Mouse (Mus musculus) liver, embryonic 11.5 days (tissue): ENCODE results near the gene Mospd1. TPM values are rescaled to one million over a fixed set of nuclear protein-coding genes. Genes with fewer than 3 reads are reported as not detected.

ENCODE experiments used
- ATAC-seq: fragments of 200-750 bp; cut with Nextera tagmentation; replicated peaks from 2 replicates; pipeline ENCODE4 v1.8.0; 2017; ENCODE audit warnings: moderate number of reproducible peaks, mild to moderate bottlenecking, moderate TSS enrichment, moderate library complexity; ENCODE audit not compliant: low FRiP score
- DNase-seq: peaks from one replicate; pipeline ENCODE4 v3.0.0-alpha.2; 2017; ENCODE audit warnings: low spot score
- H3K27ac ChIP-seq: fragments of 300-500 bp; sonication (generic); 2 replicates; pipeline ENCODE4 v1.5.1; 2014; ENCODE audit warnings: mild to moderate bottlenecking, low read depth, low read length, control low read depth
- H3K27me3 ChIP-seq: fragments of 300-500 bp; sonication (generic); replicated peaks from 2 replicates; pipeline ENCODE4 v1.6.1; 2014; ENCODE audit warnings: low read length, mixed read lengths; ENCODE audit not compliant: control insufficient read depth, insufficient read depth
- H3K36me3 ChIP-seq: fragments of 300-500 bp; sonication (generic); 2 replicates; pipeline ENCODE4 v1.6.1; 2014; ENCODE audit warnings: mild to moderate bottlenecking, low read length, moderate library complexity, mixed read lengths; ENCODE audit not compliant: control insufficient read depth, insufficient read depth
- H3K4me1 ChIP-seq: fragments of 300-500 bp; sonication (generic); replicated peaks from 2 replicates; pipeline ENCODE4 v1.6.1; 2014; ENCODE audit warnings: low read length, mixed read lengths; ENCODE audit not compliant: control insufficient read depth, insufficient read depth
- H3K4me2 ChIP-seq: fragments of 300-500 bp; sonication (generic); 2 replicates; pipeline ENCODE4 v1.6.1; 2014; ENCODE audit warnings: mild to moderate bottlenecking, control low read depth, moderate library complexity
- H3K4me3 ChIP-seq: fragments of 300-500 bp; sonication (generic); 2 replicates; pipeline ENCODE4 v1.5.1; 2014; ENCODE audit warnings: low read depth, low read length, control low read depth
- H3K9ac ChIP-seq: fragments of 300-500 bp; sonication (generic); 2 replicates; pipeline ENCODE4 v1.6.1; 2014; ENCODE audit warnings: low read depth, low read length, control low read depth
- H3K9me3 ChIP-seq: fragments of 300-500 bp; sonication (generic); 2 replicates; pipeline ENCODE4 v1.6.1; 2016; ENCODE audit warnings: low read length, inconsistent platforms, mixed read lengths; ENCODE audit not compliant: control insufficient read depth
- WGBS: fragments of 180-500 bp; shearing (Covaris S2); extraction: QIAGEN DNeasy Blood & Tissue Kit; methylation state at CpG from one replicate; pipeline ENCODE4 v1.1.7; 2014; 5-methylcytosine and 5-hydroxymethylcytosine counted together
- polyA plus RNA-seq: library from polyadenylated mRNA; unstranded; fragments of >200 nt; fragmentation: Nextera tagmentation; extraction: Ambion mirVana; gene quantifications from 2 replicates; pipeline ENCODE4 v1.2.1, GENCODE M21; 2014

The Mospd1 gene
- polyA plus RNA-seq, 1 experiment from 2014 or later: 37.6 TPM

DNA sequence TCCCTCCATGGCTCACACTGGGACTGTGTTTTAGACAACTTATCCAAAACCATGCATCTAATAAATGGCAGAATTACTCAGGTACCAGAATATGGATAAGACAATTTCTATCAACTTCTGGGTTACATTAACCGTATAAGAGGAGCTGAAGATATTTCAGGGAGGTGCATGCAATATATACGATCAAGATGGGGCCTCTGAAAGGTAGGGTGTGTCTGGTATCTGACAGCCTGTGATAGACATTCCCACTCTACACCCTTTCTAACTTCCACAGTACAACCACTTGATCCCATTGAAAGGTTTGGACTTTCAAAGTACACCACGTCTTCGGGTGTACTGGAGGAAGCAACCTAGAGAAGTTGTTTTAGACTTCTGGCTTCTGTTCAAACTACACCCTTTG is 39.9 kb downstream of the Mospd1 start:
- 75% methylated on average over 4 of the region's 4 CpGs for WGBS
- Histone ChIP-seq H3K36me3 (no peaks in the 10 kb centered on the region), H3K4me2 (no peak overlapping the region), H3K4me3 (no peak overlapping the region), H3K27ac (no peak overlapping the region), H3K9ac (no peak overlapping the region), H3K9me3 (no peaks in the 10 kb centered on the region), H3K27me3 (no peaks in the 10 kb centered on the region), H3K4me1 (no peaks in the 10 kb centered on the region)
- DNase-seq: no peak
- ATAC-seq: no peak

DNA sequence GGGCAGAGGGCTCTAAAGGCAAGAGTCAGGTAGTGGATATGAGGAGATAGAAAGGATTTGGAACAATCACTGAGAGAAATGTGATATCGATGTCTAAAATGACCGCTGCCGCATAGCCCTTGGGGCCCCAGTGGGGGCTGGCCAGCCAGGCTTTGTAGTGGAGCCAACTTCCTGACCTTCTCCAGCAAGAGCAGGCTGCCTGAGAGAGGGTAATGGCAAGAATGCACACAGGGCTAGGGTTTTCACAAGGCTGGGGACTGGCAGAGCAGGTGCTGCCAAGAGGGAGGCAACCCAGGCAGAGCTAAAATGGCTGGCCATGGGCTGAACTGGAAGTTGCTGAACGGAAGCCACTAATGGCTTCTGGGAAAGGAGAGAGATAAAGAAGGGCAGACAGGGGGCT is 49.2 kb downstream of the Mospd1 start:
- Histone ChIP-seq H3K4me3 (no peak overlapping the region), H3K9me3 (no peaks in the 10 kb centered on the region), H3K4me2 (no peak overlapping the region), H3K27ac (no peak overlapping the region), H3K36me3 (no peaks in the 10 kb centered on the region), H3K27me3 (no peaks in the 10 kb centered on the region), H3K4me1 (no peaks in the 10 kb centered on the region), H3K9ac (no peak overlapping the region)
- ATAC-seq: no peak
- 73% methylated on average over 4 of the region's 4 CpGs for WGBS
- no peak for DNase-seq

DNA sequence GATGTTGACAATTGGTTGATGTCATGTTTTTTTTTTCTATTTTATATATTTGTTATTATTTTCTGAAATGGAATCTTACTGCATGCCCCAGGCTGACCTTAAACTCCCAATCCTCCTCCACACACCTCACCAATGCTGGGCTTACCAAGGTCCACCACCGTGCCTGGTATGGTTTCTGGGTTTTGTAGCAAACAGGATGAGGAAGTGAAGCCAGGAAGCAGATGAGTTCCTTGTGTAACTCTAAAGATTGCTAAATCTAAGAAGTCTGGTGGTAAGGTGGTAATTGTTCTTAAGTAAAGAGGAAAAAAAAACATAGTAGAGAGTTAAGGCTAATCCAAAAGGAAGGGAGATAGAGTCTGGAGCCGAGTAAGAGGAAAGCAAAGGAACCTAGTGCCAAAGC is 49.7 kb downstream of the Mospd1 start:
- H3K4me3 ChIP-seq: no peak overlapping the region
- no peak for DNase-seq
- no peak overlapping the region for H3K9ac ChIP-seq
- H3K27me3 ChIP-seq: no peaks in the 10 kb centered on the region
- 36% methylated on average over 2 of the region's 2 CpGs for WGBS
- H3K9me3 ChIP-seq: no peaks in the 10 kb centered on the region
- ATAC-seq: no peak
- H3K27ac ChIP-seq: no peak overlapping the region
- H3K4me2 ChIP-seq: no peak overlapping the region
- H3K4me1 ChIP-seq: no peaks in the 10 kb centered on the region
- no peaks in the 10 kb centered on the region for H3K36me3 ChIP-seq

Other genes starting within 250 kb of the Mospd1 start
- 3.6 and 4.3 TPM in 2 replicates for gene Plac1, start 130.4 kb downstream of the Mospd1 start, polyA plus RNA-seq
- 11.1 and 13.5 TPM in 2 replicates for gene Fam122b, start 100.7 kb downstream of the Mospd1 start, polyA plus RNA-seq
- not detected in 2 replicates for gene Fam122c, start 97.1 kb downstream of the Mospd1 start, polyA plus RNA-seq
- gene Etd, start 64.4 kb upstream of the Mospd1 start, polyA plus RNA-seq: not detected in 2 replicates
- gene Rtl8c, start 237.5 kb upstream of the Mospd1 start, polyA plus RNA-seq: 5.7 and 6.8 TPM in 2 replicates
- gene Gm14597, start 238.5 kb upstream of the Mospd1 start, polyA plus RNA-seq: not detected in 2 replicates